Mouse (Mus musculus) cerebellum, adult 9-11 months (tissue): ENCODE results near the gene Tmprss12.
A peak's percentile ranks its signal among the peaks of the same experiment; 100 is the strongest.
"Not testable (repeated sequence)": the region's sequence is repeated elsewhere in the genome, so short reads cannot be mapped to it uniquely, and the experiment has no call there.

Experiments
- DNase-seq: peaks from one replicate; pipeline ENCODE4 v3.0.0; 2022

Gene Tmprss12

DNA sequence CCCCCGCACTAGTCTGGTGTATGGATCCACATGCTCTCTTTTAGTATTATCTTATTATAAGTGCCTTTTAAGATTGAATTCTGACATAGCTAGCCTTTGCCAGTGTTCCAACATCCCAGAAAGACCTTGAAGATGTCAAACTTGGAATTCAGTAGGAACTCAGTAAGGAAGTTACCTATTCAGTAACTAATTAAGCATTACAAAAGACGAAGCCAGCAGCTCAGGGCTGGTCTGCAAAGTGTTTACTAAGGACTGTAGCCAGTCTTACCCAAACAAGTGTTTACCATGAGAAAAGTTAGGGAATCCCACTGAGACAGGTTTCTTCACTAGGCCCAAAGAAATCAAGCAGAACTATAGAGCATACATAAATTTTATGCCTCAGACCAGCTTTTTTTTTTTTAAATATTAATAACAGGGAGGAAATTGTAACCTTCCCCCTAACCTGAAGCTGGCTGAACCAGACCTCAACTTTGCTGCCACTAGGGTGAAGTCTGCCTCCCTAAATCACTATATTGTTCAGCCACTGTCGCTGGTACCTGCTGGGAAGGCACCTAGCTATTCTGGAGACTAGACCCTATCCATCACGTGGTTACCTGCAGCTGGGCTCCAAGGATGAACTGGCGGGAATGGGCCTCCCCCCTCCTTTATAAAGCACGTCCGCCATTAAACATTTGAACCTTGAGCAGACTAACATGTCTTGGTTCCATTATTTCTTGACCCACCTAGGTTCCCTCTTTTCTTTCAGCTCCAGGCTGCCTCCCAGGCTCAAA lies 5.7 kb upstream of the Tmprss12 start:
- no peak for DNase-seq

DNA sequence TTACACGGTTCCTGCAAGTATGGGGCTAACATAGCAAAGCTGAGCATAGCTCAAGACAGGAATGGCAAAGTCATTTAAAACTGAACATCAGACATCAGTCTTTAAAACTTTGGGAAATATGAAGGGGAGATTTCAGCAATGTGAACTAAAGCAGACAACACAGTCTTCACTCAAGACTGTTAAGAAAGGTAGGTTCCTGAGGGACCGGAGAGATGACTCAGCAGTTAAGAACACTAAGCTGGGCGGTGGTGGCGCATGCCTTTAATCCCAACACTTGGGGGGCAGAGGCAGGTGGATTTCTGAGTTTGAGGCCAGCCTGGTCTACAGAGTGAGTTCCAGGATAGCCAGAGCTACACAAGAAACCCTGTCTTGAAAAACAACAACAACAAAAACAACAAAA lies 4.2 kb upstream of the Tmprss12 start:
- DNase-seq: no peak

DNA sequence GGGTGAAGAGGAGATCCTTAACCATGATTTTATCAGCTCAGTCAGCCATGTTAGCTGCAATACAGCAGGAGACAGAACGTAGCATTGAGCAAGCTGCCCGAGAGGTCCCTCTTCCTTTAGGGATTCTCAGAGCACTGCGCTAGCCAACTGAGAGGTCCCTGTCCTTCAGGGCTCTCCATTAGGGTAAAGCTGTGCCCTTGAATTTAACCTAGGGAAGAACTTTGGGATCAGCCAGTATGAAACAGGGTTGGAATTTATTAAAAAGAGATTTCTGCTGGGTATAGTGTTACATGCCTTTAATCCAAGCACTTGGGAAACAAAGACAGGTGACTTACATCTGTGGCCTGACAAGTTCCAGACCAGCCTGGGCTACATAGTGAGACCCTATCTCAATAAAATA lies 3.1 kb upstream of the Tmprss12 start:
- no peak for DNase-seq

DNA sequence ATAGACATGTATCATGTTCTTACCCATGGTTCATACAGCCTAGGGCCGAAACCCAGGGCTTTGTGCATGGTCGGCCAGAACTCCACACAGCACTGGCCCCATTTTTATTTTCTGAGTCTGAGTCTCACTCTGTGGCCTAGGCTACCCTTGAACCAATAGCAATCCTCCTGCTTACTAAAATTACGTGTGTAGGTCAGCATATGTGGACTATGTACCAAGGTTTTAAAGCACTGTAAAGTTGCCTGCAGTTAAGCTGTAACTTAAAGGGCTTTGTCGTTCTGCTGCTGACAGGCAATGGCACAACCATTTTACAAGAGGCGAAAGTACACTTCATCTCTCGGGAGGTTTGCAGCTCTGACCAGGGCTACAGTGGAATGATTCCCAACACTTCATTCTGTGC lies 8.3 kb downstream of the Tmprss12 start:
- DNase-seq: no peak

DNA sequence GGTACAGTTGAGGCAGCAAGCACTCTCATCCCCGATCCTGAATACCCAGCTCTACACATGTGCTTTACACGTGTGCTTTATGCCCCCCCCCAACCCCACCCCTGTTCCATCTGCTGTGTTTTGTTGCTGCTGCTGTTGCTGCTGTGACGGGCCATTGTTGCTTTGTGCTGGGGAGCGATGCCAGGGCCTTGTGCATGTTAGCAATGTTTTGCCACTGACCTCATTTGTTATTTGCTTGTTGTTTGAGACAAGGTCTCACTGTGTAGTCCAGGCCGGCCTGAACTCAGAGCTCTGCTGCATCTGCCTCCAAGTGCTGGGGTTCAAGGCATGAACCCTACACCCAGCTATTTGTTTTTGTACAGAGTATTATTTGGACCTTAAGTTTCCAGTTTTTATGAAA lies 10.2 kb downstream of the Tmprss12 start:
- DNase-seq: no peak

DNA sequence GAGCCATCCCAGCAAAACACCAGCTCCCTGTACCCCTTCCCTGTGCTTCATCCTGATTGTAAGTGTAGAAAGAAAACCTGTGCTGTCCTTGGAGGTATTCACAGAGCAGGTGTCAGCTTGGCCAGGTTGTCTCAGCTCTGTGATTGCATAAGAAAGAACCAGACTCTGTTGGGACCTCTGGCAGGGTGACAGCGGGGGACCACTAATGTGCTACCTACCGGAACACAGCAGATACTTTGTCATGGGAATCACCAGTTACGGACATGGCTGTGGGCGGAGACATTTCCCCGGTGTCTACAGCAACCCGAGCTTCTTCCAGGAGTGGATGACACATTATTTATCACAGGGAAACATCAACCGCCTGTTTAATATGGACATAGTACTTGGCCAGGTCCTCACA lies 11.7 kb downstream of the Tmprss12 start:
- DNase-seq: no peak

DNA sequence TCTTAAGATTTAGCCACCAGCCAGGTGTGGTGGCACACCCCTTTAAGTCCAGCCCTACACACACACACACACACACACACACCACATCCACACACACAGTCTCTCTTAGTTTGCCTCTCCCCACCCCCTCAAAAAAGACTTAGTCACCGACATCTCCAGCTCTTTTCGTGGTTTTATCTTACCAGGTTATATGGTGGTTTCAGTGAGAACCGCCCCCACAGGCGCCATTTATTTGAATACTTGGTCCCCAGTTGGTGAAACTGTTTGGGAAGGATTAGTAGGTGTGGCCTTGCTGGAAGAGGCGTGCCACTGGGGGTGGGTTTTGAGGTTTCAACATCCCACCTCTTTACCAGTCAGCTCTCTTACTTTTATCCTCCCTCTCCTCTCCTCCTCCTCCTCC lies 17.2 kb downstream of the Tmprss12 start:
- no peak for DNase-seq

DNA sequence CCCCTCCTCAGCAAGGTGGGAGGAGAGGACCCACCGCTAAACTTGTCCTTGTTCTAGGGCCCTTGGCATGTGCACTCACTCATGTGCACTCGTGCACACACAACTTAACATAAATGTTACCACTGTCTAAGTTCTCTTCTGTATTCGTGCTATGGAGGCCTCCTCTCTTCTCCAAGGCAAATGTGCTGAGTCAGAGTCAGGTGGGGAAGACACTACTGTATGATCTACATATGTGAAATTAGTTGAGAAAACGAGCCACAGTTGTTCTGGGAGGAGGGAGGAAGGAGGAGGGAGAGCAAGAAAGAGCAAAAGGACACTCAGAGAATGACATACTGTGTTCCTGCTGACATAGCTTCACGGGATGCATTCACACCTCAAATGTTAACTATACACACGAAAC lies 19.9 kb downstream of the Tmprss12 start:
- DNase-seq: no peak

DNA sequence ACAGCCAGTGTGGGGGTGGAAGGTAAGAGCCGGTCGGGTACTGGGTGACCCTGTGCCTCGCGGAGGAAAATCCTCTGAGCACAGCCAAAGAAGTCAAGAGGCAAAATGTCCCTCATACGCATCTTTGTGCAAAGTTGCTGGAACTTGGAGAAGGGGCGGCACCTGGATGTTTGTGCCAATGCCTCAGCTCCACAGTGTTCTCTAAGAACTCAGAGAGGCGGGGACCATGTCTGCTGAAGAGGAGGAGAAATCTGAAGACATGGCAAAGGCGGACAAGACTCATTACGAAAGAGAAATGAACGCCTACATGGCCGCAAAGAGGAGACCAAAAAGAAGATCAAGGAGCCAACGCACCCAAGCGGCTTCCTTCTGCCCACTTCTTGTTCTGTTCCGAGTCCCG lies 20.9 kb downstream of the Tmprss12 start:
- DNase-seq: no peak

DNA sequence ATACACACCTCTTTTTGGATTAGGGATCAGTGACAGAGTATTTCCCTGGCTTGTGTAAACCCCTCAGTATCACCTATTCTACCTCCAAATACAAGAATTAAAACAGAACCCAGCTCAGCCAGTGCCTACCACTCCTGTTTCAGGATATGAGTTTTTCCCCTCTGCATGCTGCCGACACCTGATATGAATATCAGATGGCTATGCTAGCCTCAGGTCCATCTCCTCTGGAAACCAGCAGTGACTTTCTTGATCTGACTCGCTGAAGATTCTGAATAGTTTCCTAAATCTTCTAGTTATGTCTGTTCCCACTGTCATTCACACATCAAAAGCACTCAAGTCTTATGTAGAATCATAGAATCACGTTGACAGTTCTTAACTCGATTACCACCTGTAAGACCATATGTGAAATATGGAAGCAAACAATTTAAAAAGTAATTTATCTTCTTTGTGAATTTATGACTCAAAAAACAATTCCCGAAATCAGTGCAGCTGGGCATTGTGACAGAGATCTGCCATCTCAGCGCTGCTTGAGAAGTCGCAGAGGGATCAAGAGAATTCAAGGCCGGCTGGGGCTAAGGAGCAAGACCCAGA lies 22.9 kb downstream of the Tmprss12 start:
- no peak for DNase-seq

DNA sequence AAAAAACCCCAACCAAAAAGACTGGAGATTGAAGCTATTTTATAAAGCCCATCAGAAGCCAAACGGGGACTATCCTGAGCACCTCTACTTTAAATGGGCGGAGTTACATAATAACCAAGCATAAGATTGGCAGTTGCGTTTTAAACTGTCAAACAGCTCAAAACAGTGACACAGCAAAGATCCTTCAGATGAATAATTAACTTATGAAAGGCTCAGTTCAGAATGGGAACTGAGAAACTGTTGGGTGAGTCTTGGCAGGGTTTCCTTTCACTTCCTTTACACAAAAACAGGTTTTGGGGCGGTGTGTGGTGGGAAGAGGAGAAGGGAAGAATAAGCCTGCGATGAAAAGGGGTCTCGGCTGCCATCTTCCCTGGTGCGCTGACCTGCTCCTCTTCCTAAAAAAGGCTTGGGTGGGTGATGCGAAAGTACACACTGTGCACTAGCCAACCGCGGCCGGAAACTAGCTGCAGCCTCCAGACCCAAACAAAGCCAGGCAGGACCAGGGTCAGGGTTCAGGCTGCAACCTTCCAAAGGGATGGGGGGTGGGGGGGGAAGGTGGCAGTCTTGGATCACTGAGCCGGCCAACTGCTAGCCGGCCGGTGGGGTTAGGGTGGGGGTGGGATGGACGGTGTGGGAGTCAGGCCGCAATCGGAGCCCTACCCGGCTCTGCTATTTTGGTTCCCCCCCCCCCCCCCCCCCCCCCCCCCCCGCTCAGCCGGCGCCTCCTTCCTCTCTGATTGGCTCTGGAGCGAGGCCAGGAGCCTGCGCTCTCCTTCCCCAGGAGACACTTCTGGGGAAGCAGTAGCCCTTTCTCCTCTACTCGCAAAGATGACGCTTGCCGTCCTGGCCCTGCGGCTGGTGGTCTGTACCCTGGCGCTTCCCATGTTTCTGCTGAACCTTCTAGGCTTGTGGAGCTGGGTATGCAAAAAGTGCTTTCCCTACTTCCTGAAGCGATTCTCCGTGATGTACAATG lies 23.7 kb downstream of the Tmprss12 start, which contains the start of gene Mettl7a1:
Gene Mettl7a1 (plus strand): TSS at position 122 of the 973 bp plus-strand sequence.
- DNase-seq: peak; percentile 88

DNA sequence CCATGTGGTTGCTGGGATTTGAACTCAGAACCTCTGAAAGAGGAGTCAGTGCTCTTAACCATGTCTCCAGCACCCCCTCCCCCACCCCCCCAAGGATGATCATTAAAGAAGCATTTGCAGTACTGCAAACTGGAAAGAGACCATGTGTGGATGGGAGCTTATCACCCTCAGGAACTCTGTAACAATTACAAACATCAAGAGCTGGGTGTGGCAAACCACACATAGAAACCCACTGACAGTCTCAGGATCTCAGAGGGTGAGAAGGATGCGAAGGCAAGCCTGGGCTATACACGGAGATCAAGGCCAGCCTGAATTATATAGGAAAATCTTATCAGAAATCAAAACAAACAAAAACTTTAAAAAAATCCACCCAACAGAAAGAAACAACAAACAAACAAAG lies 25.6 kb downstream of the Tmprss12 start:
- DNase-seq: no peak

DNA sequence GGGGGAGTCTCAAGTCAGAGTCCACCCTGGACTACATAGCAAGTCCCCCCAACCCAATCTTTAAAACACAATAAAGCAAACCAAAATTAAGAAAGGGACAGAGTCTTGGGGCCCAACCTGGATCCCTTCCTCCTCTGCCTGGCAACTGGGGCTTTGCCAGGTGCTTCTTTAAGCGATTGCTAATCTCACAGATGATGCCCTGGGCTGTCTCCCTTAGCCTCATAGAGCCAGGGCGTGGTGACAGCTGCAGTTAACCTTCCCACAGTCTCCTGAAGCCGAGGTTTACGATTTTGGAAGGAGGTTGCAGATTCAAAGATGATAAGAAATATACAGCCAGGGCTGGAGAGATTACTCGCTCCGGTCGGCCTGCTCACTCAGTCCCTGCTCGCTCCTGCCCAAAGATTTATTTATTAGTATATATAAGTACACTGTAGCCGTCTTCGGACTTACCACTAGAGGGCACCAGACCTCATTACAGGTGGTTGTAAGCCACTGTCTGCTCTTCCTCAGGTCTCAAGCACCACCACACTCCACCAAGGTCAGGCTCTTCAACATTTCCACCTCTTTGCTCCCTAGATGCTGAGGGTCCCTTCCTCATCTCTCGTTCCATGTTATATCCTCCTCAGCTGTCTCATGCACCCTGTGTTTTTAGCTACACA lies 26.9 kb downstream of the Tmprss12 start:
- DNase-seq: peak; percentile 56

DNA sequence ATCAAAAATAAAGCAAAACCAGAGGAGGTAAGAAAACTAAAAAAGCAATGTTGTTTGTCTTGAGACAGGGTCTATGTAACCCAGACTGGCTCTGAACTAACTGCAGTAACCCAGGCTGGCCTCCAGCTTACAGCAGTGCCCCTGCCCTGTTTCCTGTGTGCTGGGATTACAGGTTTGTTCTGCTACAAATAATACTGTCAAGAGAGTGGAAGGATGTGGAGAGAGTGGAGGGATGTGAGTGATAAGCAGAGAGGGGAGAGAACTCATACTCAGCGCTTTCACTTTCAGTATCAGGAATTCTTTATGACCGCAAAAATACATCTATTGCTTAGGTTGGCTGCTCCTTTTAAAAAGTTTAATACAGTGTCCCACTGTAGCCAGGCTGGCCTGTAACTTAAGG lies 31.7 kb downstream of the Tmprss12 start:
- no peak for DNase-seq

DNA sequence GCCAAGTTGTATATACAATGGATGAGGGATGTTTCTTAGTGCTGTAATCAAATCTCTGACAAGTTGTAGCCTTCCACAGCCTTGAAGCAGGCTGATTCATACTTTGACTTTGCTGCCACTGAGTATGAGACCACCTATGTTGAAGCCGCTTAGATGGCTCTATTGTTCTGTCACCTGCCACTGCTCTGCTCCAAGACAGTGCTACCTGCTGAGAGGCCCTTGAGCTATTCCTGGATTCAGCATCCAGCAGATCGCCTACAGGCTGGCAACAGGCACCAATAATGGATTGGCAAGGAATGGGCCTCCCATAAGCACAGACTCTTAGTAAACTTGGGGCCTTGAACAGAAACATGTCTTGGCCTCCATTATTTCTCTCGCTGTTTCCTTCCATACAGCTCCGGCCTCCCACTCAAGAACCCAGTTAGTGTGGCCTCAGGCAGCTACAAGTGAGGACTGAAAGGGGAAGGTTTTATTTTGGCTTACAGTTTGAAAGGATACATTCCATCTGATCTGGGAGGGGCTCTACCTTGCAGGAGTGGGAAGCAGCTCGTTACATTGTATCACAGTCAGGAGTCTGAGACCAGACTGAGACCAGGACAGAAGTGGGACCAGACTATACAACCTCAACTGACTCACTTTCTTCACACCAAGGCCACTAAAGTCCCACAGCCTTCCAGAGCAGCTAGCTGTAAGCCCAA lies 34.0 kb downstream of the Tmprss12 start:
- no peak for DNase-seq

DNA sequence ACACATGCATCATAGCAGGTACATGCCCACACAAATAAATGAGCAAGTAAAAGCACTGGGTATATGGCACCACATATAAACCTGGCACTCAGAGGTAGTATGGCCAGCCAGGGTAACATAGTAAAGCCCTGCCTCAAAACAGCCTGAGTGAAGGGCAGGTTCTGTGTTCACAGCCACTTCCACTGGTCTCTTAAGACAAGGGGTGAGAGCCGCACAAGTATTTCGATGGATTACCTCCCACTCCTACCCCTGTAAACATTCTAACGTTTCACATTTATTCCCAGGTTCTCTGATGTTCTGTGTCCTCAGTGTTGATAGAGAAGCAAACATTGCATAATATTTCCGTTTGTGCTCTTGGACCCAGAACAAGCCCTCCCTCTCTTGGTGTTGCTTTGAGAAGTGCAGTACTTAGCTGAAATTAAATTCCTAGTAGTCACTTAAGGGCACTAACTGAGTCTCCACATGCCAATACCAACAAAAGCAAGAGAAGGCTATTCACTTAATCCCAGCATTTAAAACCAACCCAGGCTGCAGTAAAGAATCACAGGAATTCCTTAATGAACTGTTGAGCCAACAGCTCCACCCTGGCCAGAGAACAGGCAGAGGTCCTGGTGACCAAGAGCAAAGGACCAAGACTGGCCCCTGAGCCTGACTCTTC lies 37.5 kb downstream of the Tmprss12 start:
- not testable (repeated sequence) for DNase-seq

DNA sequence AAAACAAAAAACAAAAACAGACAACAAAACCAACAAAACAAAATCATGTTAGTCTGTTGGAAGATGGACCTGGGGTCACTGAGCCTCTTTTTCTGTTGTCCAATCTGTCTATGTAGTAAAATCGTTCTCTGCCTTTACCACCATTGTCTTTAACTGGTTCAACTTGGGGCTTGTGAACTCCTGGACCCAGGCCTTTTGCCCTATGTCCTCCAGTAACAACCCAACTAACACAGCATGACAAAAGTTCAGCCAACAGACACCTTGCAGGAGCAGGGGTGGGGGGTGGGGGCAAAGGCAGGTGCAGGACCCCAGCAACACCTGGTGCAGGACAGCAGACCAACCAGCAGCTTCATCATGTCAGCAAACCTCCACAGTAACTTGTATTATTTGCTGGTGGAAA lies 39.2 kb downstream of the Tmprss12 start:
- no peak for DNase-seq

DNA sequence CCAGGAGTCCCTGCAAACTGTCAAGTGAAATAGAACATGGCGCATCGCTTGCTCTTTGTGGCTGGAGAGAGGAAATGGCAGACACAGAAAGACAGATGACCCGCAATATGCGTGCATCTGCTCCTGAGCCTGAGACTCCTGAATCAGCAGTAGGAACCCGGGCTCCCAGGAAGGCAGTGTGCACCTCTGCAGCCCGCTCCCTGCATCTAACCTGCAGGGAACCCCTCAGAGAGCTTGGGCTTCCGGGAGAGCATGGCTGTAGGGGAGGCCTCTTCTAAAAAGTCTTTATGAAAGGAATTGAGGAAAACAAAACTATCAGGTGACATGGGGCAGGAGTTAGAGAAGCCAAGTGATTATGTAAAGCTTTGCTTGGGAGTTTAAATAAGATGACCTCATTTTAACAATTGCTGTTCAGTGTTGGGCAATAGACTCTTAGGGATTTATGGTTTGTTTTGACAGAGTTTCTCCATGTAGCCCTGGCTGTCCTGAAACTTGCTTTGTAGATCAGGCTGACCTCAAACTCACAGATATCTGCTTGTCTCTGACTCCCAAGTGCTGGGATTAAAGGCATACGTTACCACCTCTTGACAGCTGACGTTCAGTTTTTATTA lies 39.8 kb downstream of the Tmprss12 start:
- DNase-seq: no peak

DNA sequence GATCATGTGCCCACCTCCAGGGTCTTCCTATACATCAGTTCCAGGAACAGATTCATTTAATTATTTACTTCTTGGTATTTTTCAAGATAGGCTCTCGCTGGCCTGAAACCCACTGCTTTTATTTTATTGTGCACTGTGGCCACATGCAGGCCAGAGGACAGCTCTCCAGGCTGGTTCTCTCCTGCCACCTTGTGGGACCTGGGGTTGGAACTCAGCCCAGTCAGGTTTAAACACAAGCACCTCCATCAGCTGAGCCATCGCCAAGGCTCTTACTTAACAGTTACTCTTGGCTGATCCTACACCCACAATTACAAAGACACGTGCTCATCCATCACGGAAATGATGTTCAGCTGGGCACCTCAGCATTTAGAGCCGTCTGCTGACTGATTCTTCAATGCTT lies 40.5 kb downstream of the Tmprss12 start:
- peak; percentile 70 for DNase-seq

DNA sequence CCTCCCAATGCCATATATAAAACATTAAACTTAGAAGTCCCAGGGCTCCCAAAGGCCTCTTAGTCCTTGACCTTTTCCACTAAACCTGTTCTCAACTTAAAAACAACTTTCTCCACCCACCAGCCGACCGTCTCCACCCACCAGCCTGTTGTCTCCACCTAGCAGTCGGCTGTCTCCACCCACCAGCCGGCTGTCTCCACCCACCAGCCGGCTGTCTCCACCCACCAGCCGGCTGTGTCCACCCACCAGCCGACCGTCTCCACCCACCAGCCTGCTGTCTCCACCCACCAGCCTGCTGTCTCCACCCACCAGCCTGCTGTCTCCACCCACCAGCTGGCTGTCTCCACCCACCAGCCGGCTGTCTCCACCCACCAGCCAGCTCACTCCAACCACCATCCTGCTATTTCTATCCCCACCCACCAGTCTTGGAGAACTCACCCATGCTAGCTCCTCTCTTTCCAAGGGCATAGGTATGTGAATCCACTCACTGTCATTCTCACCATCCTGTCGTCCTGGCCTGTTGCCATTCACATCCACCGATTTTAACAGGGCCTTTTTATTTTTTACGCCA lies 43.5 kb downstream of the Tmprss12 start:
- DNase-seq: no peak

DNA sequence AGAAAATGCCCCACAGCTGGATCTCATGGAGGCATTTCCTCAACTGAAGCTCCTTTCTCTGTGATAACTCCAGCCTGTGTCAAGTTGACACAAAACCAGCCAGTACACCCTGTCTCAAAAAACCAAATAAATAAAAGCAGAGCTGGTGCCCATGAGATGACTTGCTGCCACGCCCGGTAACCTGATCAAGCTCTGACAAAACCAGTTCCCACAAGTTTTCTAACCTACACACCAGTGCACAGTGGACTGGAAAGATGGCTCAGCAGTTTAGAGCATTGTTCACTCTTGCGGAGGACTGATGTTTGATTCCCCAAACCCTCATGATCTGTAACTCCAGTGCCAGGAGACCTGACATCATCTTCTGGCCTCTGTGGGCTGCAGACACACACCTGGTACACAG lies 44.6 kb downstream of the Tmprss12 start:
- DNase-seq: no peak
